Mouse (Mus musculus) liver, adult 2 months (tissue): ENCODE data around the gene Zfp366. TPM values are rescaled to one million over a fixed set of nuclear protein-coding genes. Genes with fewer than 3 reads are reported as not detected.

Experiments
- DNase-seq: peaks from one replicate; pipeline ENCODE4 v3.0.0-alpha.2; 2011; ENCODE audit warnings: low read depth, low spot score; ENCODE audit errors: extremely low read depth
- H3K27ac ChIP-seq: fragments of 200-500 bp; replicated peaks from 2 replicates; pipeline ENCODE4 v1.5.1; 2012; ENCODE audit warnings: low read depth, mild to moderate bottlenecking, control low read depth, inconsistent platforms, low read length; ENCODE audit not compliant: insufficient read depth
- H3K27me3 ChIP-seq: fragments of 200-500 bp; 2 replicates; pipeline ENCODE4 v1.6.1; 2012; ENCODE audit warnings: mild to moderate bottlenecking, moderate library complexity, low read length, inconsistent platforms; ENCODE audit not compliant: control insufficient read depth, insufficient read depth
- H3K36me3 ChIP-seq: fragments of 200-500 bp; 2 replicates; pipeline ENCODE4 v1.6.1; 2012; ENCODE audit warnings: low read length, inconsistent platforms; ENCODE audit not compliant: control insufficient read depth, insufficient read depth
- H3K4me1 ChIP-seq: fragments of 200-500 bp; 2 replicates; pipeline ENCODE4 v1.6.1; 2011; ENCODE audit warnings: low read length; ENCODE audit not compliant: control insufficient read depth, insufficient read depth
- H3K4me3 ChIP-seq: fragments of 200-500 bp; 2 replicates; pipeline ENCODE4 v1.5.1; 2011; ENCODE audit warnings: low read depth, mild to moderate bottlenecking, control low read depth, low read length, moderate library complexity; ENCODE audit not compliant: insufficient read depth
- H3K79me2 ChIP-seq: fragments of 200-500 bp; 2 replicates; pipeline ENCODE4 v1.6.1; 2012; ENCODE audit warnings: inconsistent platforms, mild to moderate bottlenecking, low read length, moderate library complexity; ENCODE audit not compliant: control insufficient read depth, insufficient read depth
- H3K9ac ChIP-seq: fragments of 200-500 bp; 2 replicates; pipeline ENCODE4 v1.6.1; 2012; ENCODE audit warnings: low read depth, mild to moderate bottlenecking, control low read depth, inconsistent platforms, low read length
- CTCF ChIP-seq: fragments of 200-500 bp; IDR thresholded peaks from 2 replicates; pipeline ENCODE4 v1.5.1; 2011; ENCODE audit warnings: low read depth, low read length, control low read depth
- POLR2A ChIP-seq: fragments of 200-500 bp; IDR thresholded peaks from 2 replicates; pipeline ENCODE4 v1.6.1; 2011; ENCODE audit warnings: low read length, control low read depth; ENCODE audit not compliant: insufficient read depth; ENCODE audit errors: extremely low read depth
- WGBS: fragments of 180-500 bp; shearing (Covaris S2); methylation state at CpG from one replicate; pipeline ENCODE4 v1.1.7; 2018; 5-methylcytosine and 5-hydroxymethylcytosine counted together
- polyA plus RNA-seq: library from polyadenylated mRNA; depleted of rRNA; stranded (reverse); fragments of >200 nt; gene quantifications from 2 replicates; pipeline ENCODE4 v1.2.3, GENCODE M21; 2012
- total RNA-seq: library from RNA; depleted of rRNA; stranded (reverse); fragments of >200 nt; gene quantifications from 2 replicates; pipeline ENCODE4 v1.2.3, GENCODE M21; 2014

Gene Zfp366
- total and polyA plus RNA-seq, 2 experiments: 0.56 to 0.74 TPM

- no peak overlapping the region for H3K4me3 ChIP-seq
- H3K9ac ChIP-seq: no peak overlapping the region
- H3K27me3 ChIP-seq: no peaks in the 10 kb centered on the region
- no peak for DNase-seq
- 66% methylated on average over 3 of the region's 3 CpGs for WGBS
- H3K36me3 ChIP-seq: no peaks in the 10 kb centered on the region
- TF ChIP-seq POLR2A (no peak), CTCF (no peak)
- H3K4me1 ChIP-seq: no peaks in the 10 kb centered on the region
- no peaks in the 10 kb centered on the region for H3K79me2 ChIP-seq
- H3K27ac ChIP-seq: no peak overlapping the region
Measured at GRCm38 (mm10) chr13:99254781-99255180, 70.2 kb downstream of the Zfp366 start.

GRCm38 (mm10) chr13:99256916-99257315, 72.3 kb downstream of the Zfp366 start:
- no peaks in the 10 kb centered on the region for H3K36me3 ChIP-seq
- H3K27ac ChIP-seq: no peak overlapping the region
- WGBS: 81% methylated on average over 4 of the region's 4 CpGs
- H3K9ac ChIP-seq: no peak overlapping the region
- H3K4me3 ChIP-seq: no peak overlapping the region
- no peak for DNase-seq
- H3K79me2 ChIP-seq: no peaks in the 10 kb centered on the region
- peaks cover 2% of the 10 kb centered on the region; the same call in 1 of the 2 replicates for H3K27me3 ChIP-seq
- no peaks in the 10 kb centered on the region for H3K4me1 ChIP-seq
- TF ChIP-seq POLR2A (no peak), CTCF (no peak)

GRCm38 (mm10) chr13:99258677-99259076, 74.1 kb downstream of the Zfp366 start:
- peaks cover 2% of the 10 kb centered on the region; the same call in 1 of the 2 replicates for H3K27me3 ChIP-seq
- no peak overlapping the region for H3K9ac ChIP-seq
- no peak for DNase-seq
- H3K4me1 ChIP-seq: no peaks in the 10 kb centered on the region
- no peaks in the 10 kb centered on the region for H3K79me2 ChIP-seq
- no peak overlapping the region for H3K4me3 ChIP-seq
- WGBS: 96% methylated on average over 3 of the region's 3 CpGs
- H3K27ac ChIP-seq: no peak overlapping the region
- TF ChIP-seq POLR2A: no peak
- H3K36me3 ChIP-seq: no peaks in the 10 kb centered on the region

GRCm38 (mm10) chr13:99259502-99260174, 75.0 kb downstream of the Zfp366 start:
- WGBS: 87% methylated on average over 15 of the region's 15 CpGs
- Histone ChIP-seq H3K27me3 (peaks cover 2% of the 10 kb centered on the region; the same call in 1 of the 2 replicates), H3K27ac (no peak overlapping the region), H3K4me1 (no peaks in the 10 kb centered on the region), H3K36me3 (no peaks in the 10 kb centered on the region), H3K4me3 (no peak overlapping the region), H3K9ac (no peak overlapping the region), H3K79me2 (no peaks in the 10 kb centered on the region)
- TF ChIP-seq CTCF: no peak
- no peak for TF ChIP-seq POLR2A
- no peak for DNase-seq

GRCm38 (mm10) chr13:99262406-99262805, 77.8 kb downstream of the Zfp366 start:
- WGBS: 47% methylated on average over 1 of the region's 1 CpGs
- H3K27me3 ChIP-seq: peaks cover 2% of the 10 kb centered on the region; the same call in 1 of the 2 replicates
- no peak overlapping the region for H3K27ac ChIP-seq
- no peak for TF ChIP-seq POLR2A
- TF ChIP-seq CTCF: no peak
- H3K36me3 ChIP-seq: no peaks in the 10 kb centered on the region
- H3K9ac ChIP-seq: no peak overlapping the region
- no peak for DNase-seq
- H3K4me1 ChIP-seq: no peaks in the 10 kb centered on the region
- no peaks in the 10 kb centered on the region for H3K79me2 ChIP-seq
- no peak overlapping the region for H3K4me3 ChIP-seq

GRCm38 (mm10) chr13:99263159-99263783, 78.6 kb downstream of the Zfp366 start:
- WGBS: 75% methylated on average over 4 of the region's 4 CpGs
- H3K4me3 ChIP-seq: no peak overlapping the region
- H3K27me3 ChIP-seq: peaks cover 2% of the 10 kb centered on the region; the same call in 1 of the 2 replicates
- no peaks in the 10 kb centered on the region for H3K36me3 ChIP-seq
- DNase-seq: no peak
- no peaks in the 10 kb centered on the region for H3K79me2 ChIP-seq
- no peaks in the 10 kb centered on the region for H3K4me1 ChIP-seq
- H3K9ac ChIP-seq: no peak overlapping the region
- no peak for TF ChIP-seq CTCF
- TF ChIP-seq POLR2A: no peak
- no peak overlapping the region for H3K27ac ChIP-seq
